Mouse (Mus musculus) lung, adult 2 months (tissue): ENCODE results near the gene Trim10. TPM values are rescaled to one million over a fixed set of nuclear protein-coding genes. Genes with fewer than 3 reads are reported as not detected.

Experiments used
- DNase-seq: peaks from one replicate; pipeline ENCODE4 v3.0.0; 2022
- H3K4me1 ChIP-seq: fragments of 200-500 bp; 2 replicates; pipeline ENCODE4 v1.6.1; 2011; ENCODE audit warnings: low read length; ENCODE audit not compliant: control insufficient read depth, insufficient read depth
- H3K4me3 ChIP-seq: fragments of 200-500 bp; replicated peaks from 2 replicates; pipeline ENCODE3; 2011; ENCODE audit warnings: low read depth, mild to moderate bottlenecking, control low read depth, low read length; ENCODE audit errors: extremely low read depth
- CTCF ChIP-seq: fragments of 200-500 bp; IDR thresholded peaks from 2 replicates; pipeline ENCODE4 v1.5.1; 2011; ENCODE audit warnings: mild to moderate bottlenecking, low read length, control low read depth; ENCODE audit not compliant: insufficient read depth
- POLR2A ChIP-seq: fragments of 200-500 bp; IDR thresholded peaks from 2 replicates; pipeline ENCODE4 v1.6.1; 2011; ENCODE audit warnings: low read depth, mild to moderate bottlenecking, control low read depth, low read length, borderline replicate concordance; ENCODE audit errors: extremely low read depth
- WGBS: fragments of 180-500 bp; shearing (Covaris S2); methylation state at CpG from one replicate; pipeline ENCODE4 v1.1.7; 2018; 5-methylcytosine and 5-hydroxymethylcytosine counted together
- polyA plus RNA-seq: library from polyadenylated mRNA; depleted of rRNA; stranded (reverse); fragments of >200 nt; gene quantifications from 2 replicates; pipeline ENCODE4 v1.2.3, GENCODE M21; 2012

The Trim10 gene
- polyA plus RNA-seq, 1 experiment = 0.07 TPM

DNA sequence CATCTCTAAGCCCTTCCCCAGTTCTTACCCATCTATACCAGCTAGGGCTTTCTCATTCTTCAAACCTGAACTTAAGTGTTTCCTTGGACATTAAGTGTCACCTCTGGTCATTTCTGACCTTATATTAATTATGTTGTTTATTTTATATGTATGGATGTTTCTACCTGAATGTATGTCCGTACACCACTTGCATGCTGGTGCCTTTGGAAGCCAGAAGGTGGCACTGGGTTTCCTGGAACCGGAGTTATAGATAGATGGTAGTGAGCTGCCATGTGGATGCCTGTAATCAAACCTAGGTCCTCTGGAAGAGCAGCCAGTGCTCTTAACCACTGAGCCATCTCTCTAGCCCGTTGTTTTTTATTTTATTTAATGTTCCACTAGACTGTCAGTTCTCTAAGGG lies 13.9 kb upstream of the Trim10 start:
- no peak for DNase-seq
- no peaks in the 10 kb centered on the region for H3K4me1 ChIP-seq
- WGBS = 91% methylated on average over 3 of the region's 3 CpGs
- H3K4me3 ChIP-seq = no peak overlapping the region
- no peak for TF ChIP-seq POLR2A

DNA sequence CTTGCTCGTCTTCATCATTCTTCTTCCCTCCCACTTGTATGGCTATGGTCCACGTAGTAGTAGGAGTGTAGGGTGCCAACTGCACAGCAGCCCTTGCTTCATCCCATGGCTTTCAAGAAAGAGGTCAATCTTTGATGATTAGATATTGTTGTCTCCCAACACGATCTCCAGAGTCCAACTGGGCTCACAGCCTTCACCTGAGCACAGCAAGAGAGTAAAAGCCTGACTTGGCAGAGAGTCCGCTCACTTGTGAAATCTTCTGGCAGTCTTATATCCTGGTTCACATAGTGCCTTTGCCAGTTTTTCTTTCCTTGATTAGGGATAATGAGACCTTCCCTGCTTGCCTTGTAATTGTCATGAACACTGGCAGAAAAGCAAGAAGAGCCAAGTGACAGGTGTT lies 13.1 kb upstream of the Trim10 start:
- Histone ChIP-seq H3K4me3 (no peak overlapping the region), H3K4me1 (no peaks in the 10 kb centered on the region)
- no peak for DNase-seq
- WGBS = 87% methylated on average over 4 of the region's 4 CpGs
- TF ChIP-seq CTCF = no peak
- no peak for TF ChIP-seq POLR2A

DNA sequence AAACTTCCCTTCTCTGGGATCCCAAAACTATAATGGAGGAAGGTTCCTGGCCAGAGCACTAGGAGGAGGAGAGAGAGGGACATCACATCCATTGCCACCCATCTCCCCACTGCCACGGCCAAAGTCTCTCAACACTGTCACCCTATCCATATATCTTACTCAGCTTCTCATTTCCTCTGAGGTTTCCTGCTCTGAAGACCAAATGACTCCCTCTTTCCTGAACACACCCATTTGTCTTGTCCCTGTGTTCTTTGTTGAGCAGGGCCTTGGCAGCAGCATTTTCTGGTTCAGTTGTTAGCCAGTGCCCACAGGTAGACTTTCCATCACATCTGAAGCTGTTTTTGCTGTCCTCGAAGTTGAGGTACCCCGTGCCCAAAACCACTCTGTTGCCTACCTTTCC lies 11.2 kb upstream of the Trim10 start:
- Histone ChIP-seq H3K4me1 (no peaks in the 10 kb centered on the region; the same call in 1 of the 2 replicates), H3K4me3 (no peak overlapping the region)
- no peak for DNase-seq
- WGBS = 79% methylated on average over 3 of the region's 3 CpGs
- TF ChIP-seq CTCF = no peak
- no peak for TF ChIP-seq POLR2A

DNA sequence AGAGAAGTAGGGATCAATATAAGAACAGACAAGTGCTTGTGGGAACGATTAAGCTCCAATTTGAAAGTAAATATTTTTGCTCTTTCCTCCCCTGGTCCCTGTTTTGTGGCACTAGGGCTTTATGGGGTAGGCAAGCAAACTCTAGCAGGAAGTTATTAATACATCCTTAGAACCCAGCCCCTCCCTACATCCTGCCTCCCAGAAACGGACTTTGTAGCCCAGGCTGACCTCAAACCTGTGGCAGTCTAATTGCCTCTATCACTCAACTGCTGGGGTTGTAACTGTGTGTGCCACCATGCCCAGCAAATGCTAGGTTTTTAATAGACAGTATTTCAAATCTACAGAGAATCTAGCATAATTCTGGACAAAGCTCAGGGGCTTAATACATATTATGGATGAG lies 7.7 kb upstream of the Trim10 start:
- TF ChIP-seq POLR2A (no peak), CTCF (no peak)
- 17% methylated on average over 2 of the region's 2 CpGs for WGBS
- no peaks in the 10 kb centered on the region; the same call in 1 of the 2 replicates for H3K4me1 ChIP-seq
- DNase-seq = no peak
- no peak overlapping the region for H3K4me3 ChIP-seq

- Histone ChIP-seq H3K4me1 (no peaks in the 10 kb centered on the region), H3K4me3 (no peak within 1 kb of the TSS)
- WGBS = 12% methylated on average over 29 of the region's 29 CpGs
- no peak for DNase-seq
- TF ChIP-seq POLR2A = no peak
- no peak for TF ChIP-seq CTCF
Measured at GRCm38 (mm10) chr17:36866719-36867527, 2.5 kb upstream of the Trim10 start, which contains the start of gene Trim15. Gene Trim15, minus strand, starts transcription at chr17:36867210.

DNA sequence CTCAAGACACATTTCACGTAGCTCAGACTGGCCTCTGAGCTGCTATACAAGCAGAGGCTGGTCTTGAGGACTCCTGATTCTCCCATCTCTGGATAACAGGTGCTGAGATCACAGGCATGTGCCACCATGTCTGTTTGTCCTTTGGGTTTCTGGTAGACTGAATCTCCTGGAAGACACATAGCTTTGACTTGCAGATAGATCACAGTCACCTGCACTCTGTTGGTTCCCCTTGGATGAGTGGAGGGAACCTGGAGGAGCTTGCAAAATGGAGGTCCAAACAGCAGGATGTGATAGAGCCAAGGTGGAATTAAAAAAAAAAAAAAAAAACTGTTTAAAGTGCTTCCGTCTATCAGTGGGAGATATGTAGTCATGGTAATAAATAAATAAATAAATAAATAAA lies 538 bp upstream of the Trim10 start:
- H3K4me3 ChIP-seq = no peak overlapping the region
- DNase-seq = no peak
- TF ChIP-seq CTCF (no peak), POLR2A (no peak)
- 73% methylated on average over 2 of the region's 2 CpGs for WGBS
- H3K4me1 ChIP-seq = no peaks in the 10 kb centered on the region

DNA sequence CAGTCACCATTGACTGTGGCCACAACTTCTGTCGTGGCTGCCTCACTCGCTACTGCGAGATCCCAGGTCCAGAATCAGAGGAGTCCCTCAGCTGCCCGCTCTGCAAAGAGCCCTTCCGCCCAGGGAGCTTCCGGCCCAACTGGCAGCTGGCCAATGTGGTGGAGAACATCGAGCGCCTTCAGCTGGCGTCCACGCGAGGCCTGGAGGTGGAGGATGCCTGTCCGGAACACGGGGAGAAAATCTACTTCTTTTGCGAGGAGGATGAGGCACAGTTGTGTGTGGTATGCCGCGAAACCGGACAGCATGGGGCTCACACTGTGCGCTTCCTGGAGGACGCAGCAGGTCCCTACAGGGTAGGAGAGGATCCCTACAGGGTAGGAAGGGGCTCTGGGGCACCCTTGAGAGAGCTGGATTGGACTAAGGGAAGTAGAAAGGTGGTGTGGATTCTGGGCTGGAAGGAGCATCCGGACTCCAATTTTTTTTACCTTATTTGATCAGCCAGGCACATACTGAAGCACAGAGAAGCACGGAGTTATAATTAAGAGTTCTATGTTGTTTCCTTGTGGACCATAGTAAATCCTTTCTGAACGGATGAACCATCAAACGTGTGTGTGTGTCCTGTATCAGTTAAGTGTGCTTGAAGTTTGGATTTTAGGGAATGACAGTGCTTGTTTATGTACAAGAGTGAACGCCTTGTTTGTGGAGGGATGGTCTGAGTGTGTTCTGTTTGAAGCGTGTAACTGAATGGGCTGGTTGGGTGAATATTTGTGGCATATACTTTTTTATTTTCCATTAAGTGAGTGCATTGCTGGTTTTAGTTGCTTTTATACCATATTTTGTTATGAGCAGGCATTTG lies 809 bp downstream of the Trim10 start:
- no peak for TF ChIP-seq POLR2A
- TF ChIP-seq CTCF = no peak
- no peak for DNase-seq
- Histone ChIP-seq H3K4me3 (no peak overlapping the region), H3K4me1 (no peaks in the 10 kb centered on the region)
- WGBS = 57% methylated on average over 25 of the region's 25 CpGs

GRCm38 (mm10) chr17:36874636-36875035 lies 5.3 kb downstream of the Trim10 start:
- WGBS = 29% methylated on average over 4 of the region's 4 CpGs
- Histone ChIP-seq H3K4me1 (no peaks in the 10 kb centered on the region), H3K4me3 (no peak overlapping the region)
- no peak for DNase-seq
- no peak for TF ChIP-seq CTCF
- TF ChIP-seq POLR2A = no peak

- no peak overlapping the region for H3K4me3 ChIP-seq
- H3K4me1 ChIP-seq = no peaks in the 10 kb centered on the region
- 42% methylated on average over 2 of the region's 2 CpGs for WGBS
- TF ChIP-seq CTCF = no peak
- no peak for DNase-seq
Measured at GRCm38 (mm10) chr17:36883350-36883749, 14.0 kb downstream of the Trim10 start.
